Mouse (Mus musculus) stomach, postnatal 0 days (tissue): ENCODE results near the gene Fam168b. TPM values are rescaled to one million over a fixed set of nuclear protein-coding genes. Genes with fewer than 3 reads are reported as not detected.

Experiments used
- ATAC-seq: fragments of 200-750 bp; cut with Nextera tagmentation; 2 replicates; pipeline ENCODE4 v1.8.0; 2017; ENCODE audit not compliant: low FRiP score, low TSS enrichment
- DNase-seq: peaks from one replicate; pipeline ENCODE4 v3.0.0-alpha.2; 2016; ENCODE audit warnings: low spot score
- H3K27ac ChIP-seq: fragments of 300-500 bp; sonication (generic); replicated peaks from 2 replicates; pipeline ENCODE4 v1.5.1; 2014; ENCODE audit warnings: mild to moderate bottlenecking, control low read depth
- H3K27me3 ChIP-seq: fragments of 300-500 bp; sonication (generic); 2 replicates; pipeline ENCODE4 v1.6.1; 2014; ENCODE audit warnings: low read length; ENCODE audit not compliant: control insufficient read depth, insufficient read depth
- H3K36me3 ChIP-seq: fragments of 300-500 bp; sonication (generic); 2 replicates; pipeline ENCODE4 v1.6.1; 2014; ENCODE audit warnings: low read length, mixed read lengths; ENCODE audit not compliant: control insufficient read depth, insufficient read depth
- H3K4me1 ChIP-seq: fragments of 300-500 bp; sonication (generic); replicated peaks from 2 replicates; pipeline ENCODE4 v1.6.1; 2014; ENCODE audit warnings: antibody characterized with exemption; ENCODE audit not compliant: control insufficient read depth, insufficient read depth
- H3K4me2 ChIP-seq: fragments of 300-500 bp; sonication (generic); replicated peaks from 2 replicates; pipeline ENCODE4 v1.6.1; 2014; ENCODE audit warnings: low read depth, mild to moderate bottlenecking, control low read depth, moderate library complexity
- H3K4me3 ChIP-seq: fragments of 300-500 bp; sonication (generic); 2 replicates; pipeline ENCODE4 v1.5.1; 2014; ENCODE audit warnings: low read depth, low read length, control low read depth
- H3K9ac ChIP-seq: fragments of 300-500 bp; sonication (generic); 2 replicates; pipeline ENCODE4 v1.6.1; 2014; ENCODE audit warnings: mild to moderate bottlenecking, low read length, control low read depth, mixed read lengths
- H3K9me3 ChIP-seq: fragments of 300-500 bp; sonication (generic); 2 replicates; pipeline ENCODE4 v1.6.1; 2016; ENCODE audit warnings: low read length; ENCODE audit not compliant: control insufficient read depth
- CTCF ChIP-seq: IDR thresholded peaks from 2 replicates; pipeline ENCODE4 v1.5.1; 2016; ENCODE audit warnings: antibody characterized with exemption, low read depth, mild to moderate bottlenecking, moderate library complexity
- EP300 ChIP-seq: optimal IDR thresholded peaks from 2 replicates; pipeline ENCODE3; 2016; ENCODE audit warnings: antibody characterized with exemption
- WGBS: fragments of 180-500 bp; shearing (Covaris S2); extraction: QIAGEN DNeasy Blood & Tissue Kit; methylation state at CpG from one replicate; pipeline ENCODE4 v1.1.7; 2014; 5-methylcytosine and 5-hydroxymethylcytosine counted together
- polyA plus RNA-seq: library from polyadenylated mRNA; unstranded; fragments of >200 nt; fragmentation: Nextera tagmentation; extraction: Ambion mirVana; gene quantifications from 2 replicates; pipeline ENCODE4 v1.2.1, GENCODE M21; 2015

Gene Fam168b
- polyA plus RNA-seq = 21.4 and 24.7 TPM in 2 replicates

- no peaks in the 10 kb centered on the region for H3K36me3 ChIP-seq
- no peaks in the 10 kb centered on the region for H3K27me3 ChIP-seq
- H3K4me1 ChIP-seq = peaks cover 5% of the 10 kb centered on the region; the same call in 1 of the 2 replicates
- H3K27ac ChIP-seq = peak within 1 kb of the TSS; percentile 99
- peak within 1 kb of the TSS; percentile 95 for H3K9ac ChIP-seq
- peak; percentile 90 for DNase-seq
- H3K9me3 ChIP-seq = no peaks in the 10 kb centered on the region
- under 1% methylated on average over 58 of the region's 59 CpGs for WGBS
- ATAC-seq = peak; percentile 93
- TF ChIP-seq EP300 (no peak), CTCF (no peak)
- H3K4me2 ChIP-seq = peak within 1 kb of the TSS; percentile 61
- H3K4me3 ChIP-seq = peak within 1 kb of the TSS; percentile 77
Measured at GRCm38 (mm10) chr1:34842887-34843618, at the start of gene Fam168b. Gene Fam168b, minus strand, starts transcription at chr1:34843065.

- WGBS = 50% methylated on average over 3 of the region's 3 CpGs
- no peak for TF ChIP-seq CTCF
- TF ChIP-seq EP300 = no peak
- Histone ChIP-seq H3K4me2 (no peak overlapping the region), H3K9ac (no peak overlapping the region), H3K27me3 (no peaks in the 10 kb centered on the region), H3K4me3 (no peak overlapping the region), H3K9me3 (no peaks in the 10 kb centered on the region), H3K27ac (no peak overlapping the region), H3K36me3 (no peaks in the 10 kb centered on the region), H3K4me1 (no peaks in the 10 kb centered on the region)
- DNase-seq = no peak
- no peak for ATAC-seq
Measured at GRCm38 (mm10) chr1:34892466-34892865, 49.6 kb upstream of the Fam168b start.

- no peak overlapping the region for H3K27ac ChIP-seq
- ATAC-seq = 0 out of 2 replicates have a peak, but pooled peaks have one; percentile 65
- H3K27me3 ChIP-seq = no peaks in the 10 kb centered on the region
- WGBS = 53% methylated on average over 14 of the region's 14 CpGs
- H3K4me2 ChIP-seq = no peak overlapping the region
- H3K9ac ChIP-seq = no peak overlapping the region
- no peaks in the 10 kb centered on the region for H3K4me1 ChIP-seq
- TF ChIP-seq CTCF (peak; percentile 82), EP300 (no peak)
- peak; percentile 55 for DNase-seq
- H3K4me3 ChIP-seq = no peak overlapping the region
- no peaks in the 10 kb centered on the region for H3K36me3 ChIP-seq
- no peaks in the 10 kb centered on the region for H3K9me3 ChIP-seq
Measured at GRCm38 (mm10) chr1:34891559-34892289, 48.9 kb upstream of the Fam168b start.

GRCm38 (mm10) chr1:34883776-34884175, 40.9 kb upstream of the Fam168b start:
- H3K9ac ChIP-seq = no peak overlapping the region

GRCm38 (mm10) chr1:34879611-34880010, 36.7 kb upstream of the Fam168b start:
- no peak for TF ChIP-seq EP300
- no peak for TF ChIP-seq CTCF
- no peak overlapping the region for H3K4me3 ChIP-seq
- no peaks in the 10 kb centered on the region for H3K27me3 ChIP-seq
- no peak overlapping the region for H3K4me2 ChIP-seq
- no peak overlapping the region for H3K27ac ChIP-seq
- no peak for ATAC-seq
- H3K4me1 ChIP-seq = no peaks in the 10 kb centered on the region
- no peaks in the 10 kb centered on the region for H3K9me3 ChIP-seq
- H3K9ac ChIP-seq = no peak overlapping the region
- no peaks in the 10 kb centered on the region for H3K36me3 ChIP-seq
- DNase-seq = peak; percentile 5
- WGBS = 75% methylated on average over 6 of the region's 6 CpGs

More at GRCm38 (mm10) chr1:34883776-34884175, 40.9 kb upstream of the Fam168b start:
- Histone ChIP-seq H3K27ac (no peak overlapping the region), H3K4me3 (no peak overlapping the region), H3K4me2 (no peak overlapping the region), H3K36me3 (no peaks in the 10 kb centered on the region), H3K4me1 (no peaks in the 10 kb centered on the region), H3K9me3 (no peaks in the 10 kb centered on the region), H3K27me3 (no peaks in the 10 kb centered on the region)
- DNase-seq (peak; percentile 4), ATAC-seq (no peak)
- TF ChIP-seq CTCF (no peak), EP300 (no peak)

- Histone ChIP-seq H3K9ac (no peak overlapping the region), H3K4me2 (no peak overlapping the region), H3K9me3 (no peaks in the 10 kb centered on the region), H3K27me3 (no peaks in the 10 kb centered on the region), H3K27ac (no peak overlapping the region), H3K4me3 (no peak overlapping the region), H3K36me3 (peaks cover 5% of the 10 kb centered on the region; the same call in 1 of the 2 replicates), H3K4me1 (no peaks in the 10 kb centered on the region)
- 77% methylated on average over 5 of the region's 5 CpGs for WGBS
- DNase-seq (no peak), ATAC-seq (no peak)
- no peak for TF ChIP-seq CTCF
Measured at GRCm38 (mm10) chr1:34873551-34873950, 30.7 kb upstream of the Fam168b start.
